ENCODE assay signal across 25 mouse cellular contexts in genomic region chr5:31080795-31081164, GRCm38 (mm10). TPM values are rescaled to one million over a fixed set of nuclear protein-coding genes. Genes with fewer than 3 reads are reported as not detected.
DNase-seq lines count a peak whose midpoint lies in the region; TF ChIP-seq lines count a peak whose summit lies in the region.
"Had no signal": no experiment of that assay in that cellular context is flagged by ENCODE, and none has a peak within 500 bp of the region (broad histone marks: within the 10 kb centered on the region; RNA-seq: fewer than 3 reads in every experiment).

No protein-coding gene starts in this region.

- intact Hi-C loops in left cerebral cortex, adult 2 months (cut with DNase I): loop anchor here (1.0 to 2.0 kb wide), 2 partner anchors 14 to 40 kb away; no protein-coding TSS in a partner anchor
- intact Hi-C loops in left cerebral cortex, postnatal 36 days (cut with DNase I): loop anchor here (5.0 kb wide), 1 partner anchor 42 kb away; no protein-coding TSS in a partner anchor

- no peak overlapping the region; the same call in 1 of the 2 replicates for H3K4me3 ChIP-seq in left cerebral cortex, adult 2 months
- H3K4me3 ChIP-seq: embryonic facial prominence, embryonic 12.5 days; embryonic facial prominence, embryonic 15.5 days; heart, adult 2 months; heart, embryonic 10.5 days; heart, embryonic 13.5 days; hindbrain, embryonic 12.5 days; hindbrain, embryonic 15.5 days had no signal

- DNase-seq in heart, adult 11 months: peak; percentile 82
- no peak for DNase-seq in heart, postnatal 4 days
- DNase-seq in left cerebral cortex, adult 2 months (ENCODE audit: extremely low spot score in 1 of 2, low spot score in 2 of 2): no peak
- DNase-seq in left cerebral cortex, postnatal 36 days (ENCODE audit: low spot score in 2 of 2): no peak
- peak; percentile 65 for DNase-seq in brain, adult 2 months (ENCODE audit: low read depth, low spot score)
- DNase-seq in telencephalon, adult 2 months (ENCODE audit: low read depth, low spot score): peak; percentile 49
- DNase-seq in kidney, postnatal 36 days: no peak
- DNase-seq: cerebellum, adult 11 months; cerebellum, adult 9-11 months; gastrocnemius, postnatal 25 days; heart, adult 2 months had no signal

- no peak for TF ChIP-seq CTCF in left cerebral cortex, adult 2 months (IDR thresholded peaks at IDR 0.05)

- H3K27ac ChIP-seq in left cerebral cortex, adult 2 months: peak overlapping the region; percentile 50
- H3K27ac ChIP-seq: embryonic facial prominence, embryonic 12.5 days; embryonic facial prominence, embryonic 15.5 days; heart, adult 2 months; heart, embryonic 10.5 days; hindbrain, embryonic 12.5 days; hindbrain, embryonic 15.5 days had no signal

RNA-seq across cellular contexts. Expression of gene Dnajc5g, which starts 25.3 kb away (rescaled TPM):
- total RNA-seq in heart, postnatal 4 days (2021): not detected
- not detected for total RNA-seq in left cerebral cortex, adult 2 months (2021)
- total RNA-seq in left cerebral cortex, postnatal 36 days (2021): not detected
- total RNA-seq: adrenal gland, adult 18-20 months; adrenal gland, postnatal 10 days; adrenal gland, postnatal 36 days; common myeloid progenitor, adult 5-6 weeks; forebrain, postnatal 0 days; gastrocnemius, adult 18-20 months; gastrocnemius, postnatal 25 days; heart, adult 2 months; heart, postnatal 14 days; hematopoietic stem cell, adult 5-6 weeks had no signal

RNA-seq across cellular contexts. Expression of gene Cad, which starts 26.2 kb away (rescaled TPM):
- 10 to 100 TPM; 33.5 to 40.7 TPM for total RNA-seq in heart, postnatal 4 days (2021)
- 10 to 100 TPM; 23.4 to 27.6 TPM for total RNA-seq in left cerebral cortex, adult 2 months (2021)
- 10 to 100 TPM; 18.1 to 21.8 TPM for total RNA-seq in left cerebral cortex, postnatal 36 days (2021)

RNA-seq across cellular contexts. Expression of gene Slc30a3, which starts 27.3 kb away (rescaled TPM):
- under 1 TPM in 1 of 2 experiments, not detected in 1; 0.24 TPM for total RNA-seq in heart, postnatal 4 days (2021)
- 100 to 1,000 TPM; 162 to 184 TPM for total RNA-seq in left cerebral cortex, adult 2 months (2021)
- 100 to 1,000 TPM; 155 to 159 TPM for total RNA-seq in left cerebral cortex, postnatal 36 days (2021)
- total RNA-seq: adrenal gland, adult 18-20 months; adrenal gland, postnatal 36 days; common myeloid progenitor, adult 5-6 weeks; hematopoietic stem cell, adult 5-6 weeks had no signal

RNA-seq across cellular contexts. Expression of gene Slc5a6, which starts 32.1 kb away (rescaled TPM):
- total RNA-seq in heart, postnatal 4 days (2021): 1 to 10 TPM; 7.0 to 7.2 TPM
- 10 to 100 TPM; 16.7 to 19.3 TPM for total RNA-seq in left cerebral cortex, adult 2 months (2021)
- 10 to 100 TPM; 14.4 to 17.9 TPM for total RNA-seq in left cerebral cortex, postnatal 36 days (2021)

RNA-seq across cellular contexts. Expression of gene Atraid, which starts 32.7 kb away (rescaled TPM):
- total RNA-seq in heart, postnatal 4 days (2021): 10 to 100 TPM; 46.0 to 53.7 TPM
- total RNA-seq in left cerebral cortex, adult 2 months (2021): 10 to 100 TPM; 67.1 to 68.9 TPM
- 10 to 100 TPM; 74.3 to 75.8 TPM for total RNA-seq in left cerebral cortex, postnatal 36 days (2021)

Comparison
In these comparisons a context has a peak if more than half of its experiments do, and no peak if none do; other contexts are left out.
1. DNase-seq: peak in heart, adult 11 months (single experiment), brain, adult 2 months (single experiment) and telencephalon, adult 2 months (single experiment); none in heart, postnatal 4 days (single experiment), left cerebral cortex, adult 2 months (0 of 2), left cerebral cortex, postnatal 36 days (0 of 2) and kidney, postnatal 36 days (0 of 2).
2. RNA of gene Slc30a3, which starts 27.3 kb away (total RNA-seq): 162 to 184 TPM in left cerebral cortex, adult 2 months and 155 to 159 TPM in left cerebral cortex, postnatal 36 days; 0.24 TPM in heart, postnatal 4 days; every median in the first group is over 100 times any median in the second.